Mouse (Mus musculus) forebrain, postnatal 0 days (tissue): ENCODE results near the gene Krt80. TPM values are rescaled to one million over a fixed set of nuclear protein-coding genes. Genes with fewer than 3 reads are reported as not detected.

Experiments
- ATAC-seq: fragments of 200-750 bp; cut with Nextera tagmentation; 2 replicates; pipeline ENCODE4 v1.8.0; 2017; ENCODE audit warnings: mild to moderate bottlenecking, moderate library complexity
- DNase-seq: peaks from one replicate; pipeline ENCODE4 v3.0.0-alpha.2; 2015
- H3K27ac ChIP-seq: fragments of 300-500 bp; sonication (generic); 2 replicates; pipeline ENCODE4 v1.5.1; 2014; ENCODE audit warnings: low read depth, mild to moderate bottlenecking, antibody characterized with exemption, low read length, moderate library complexity, mixed read lengths
- H3K27me3 ChIP-seq: fragments of 300-500 bp; sonication (generic); 2 replicates; pipeline ENCODE4 v1.6.1; 2014; ENCODE audit warnings: mild to moderate bottlenecking, low read length, mixed read lengths; ENCODE audit not compliant: insufficient read depth
- H3K36me3 ChIP-seq: fragments of 300-500 bp; sonication (generic); 2 replicates; pipeline ENCODE4 v1.6.1; 2014; ENCODE audit warnings: mild to moderate bottlenecking, moderate library complexity; ENCODE audit not compliant: insufficient read depth
- H3K4me1 ChIP-seq: fragments of 300-500 bp; sonication (generic); 2 replicates; pipeline ENCODE4 v1.6.1; 2014; ENCODE audit warnings: antibody characterized with exemption; ENCODE audit not compliant: insufficient read depth
- H3K4me2 ChIP-seq: fragments of 300-500 bp; sonication (generic); 2 replicates; pipeline ENCODE4 v1.6.1; 2014; ENCODE audit warnings: low read depth, mild to moderate bottlenecking, moderate library complexity
- H3K4me3 ChIP-seq: fragments of 300-500 bp; sonication (generic); 2 replicates; pipeline ENCODE4 v1.5.1; 2014; ENCODE audit warnings: low read depth, low read length, mixed read lengths
- H3K9ac ChIP-seq: fragments of 300-500 bp; sonication (generic); 2 replicates; pipeline ENCODE4 v1.6.1; 2014; ENCODE audit warnings: mild to moderate bottlenecking
- H3K9me3 ChIP-seq: fragments of 300-500 bp; sonication (generic); 2 replicates; pipeline ENCODE4 v1.6.1; 2016; ENCODE audit warnings: low read length
- CTCF ChIP-seq: sonication (generic); IDR thresholded peaks from 2 replicates; pipeline ENCODE4 v1.5.1; 2016; ENCODE audit warnings: antibody characterized with exemption, control low read depth, low read depth
- WGBS: fragments of 180-500 bp; shearing (Covaris S2); extraction: QIAGEN DNeasy Blood & Tissue Kit; methylation state at CpG from one replicate; pipeline ENCODE4 v1.1.7; 2014; 5-methylcytosine and 5-hydroxymethylcytosine counted together
- polyA plus RNA-seq: library from polyadenylated mRNA; unstranded; fragments of >200 nt; fragmentation: Nextera tagmentation; extraction: Ambion mirVana; gene quantifications from 2 replicates; pipeline ENCODE4 v1.2.1, GENCODE M21; 2015
- total RNA-seq: library from RNA; depleted of rRNA; stranded (reverse); fragments of >200 nt; gene quantifications from 2 replicates; pipeline ENCODE4 v1.2.3, GENCODE M21; 2014

The Krt80 gene
- total and polyA plus RNA-seq, 2 experiments from 2014 or later, result 0.16 to 0.29 TPM

- no peak overlapping the region for H3K4me2 ChIP-seq
- H3K9ac ChIP-seq, result no peak overlapping the region
- no peak overlapping the region for H3K27ac ChIP-seq
- no peak overlapping the region for H3K4me3 ChIP-seq
- no peak for ATAC-seq
- no peaks in the 10 kb centered on the region for H3K27me3 ChIP-seq
- TF ChIP-seq CTCF, result no peak
- no peaks in the 10 kb centered on the region for H3K4me1 ChIP-seq
- H3K36me3 ChIP-seq, result no peaks in the 10 kb centered on the region
- H3K9me3 ChIP-seq, result no peaks in the 10 kb centered on the region
- DNase-seq, result no peak
- 60% methylated on average over 8 of the region's 8 CpGs for WGBS
Observed at GRCm38 (mm10) chr15:101398269-101398668, 28.3 kb upstream of the Krt80 start.

- TF ChIP-seq CTCF, result no peak
- ATAC-seq (no peak), DNase-seq (no peak)
- H3K4me1 ChIP-seq, result no peaks in the 10 kb centered on the region
- H3K4me2 ChIP-seq, result no peak overlapping the region
- WGBS, result 94% methylated on average over 2 of the region's 2 CpGs
- no peak overlapping the region for H3K9ac ChIP-seq
- H3K27me3 ChIP-seq, result no peaks in the 10 kb centered on the region
- no peaks in the 10 kb centered on the region for H3K9me3 ChIP-seq
- no peaks in the 10 kb centered on the region for H3K36me3 ChIP-seq
- H3K27ac ChIP-seq, result no peak overlapping the region
- no peak overlapping the region for H3K4me3 ChIP-seq
Observed at GRCm38 (mm10) chr15:101397683-101398082, 27.7 kb upstream of the Krt80 start.

GRCm38 (mm10) chr15:101396921-101397320, 27.0 kb upstream of the Krt80 start:
- 84% methylated on average over 3 of the region's 3 CpGs for WGBS
- no peak for TF ChIP-seq CTCF
- Histone ChIP-seq H3K9ac (no peak overlapping the region), H3K4me1 (no peaks in the 10 kb centered on the region), H3K27me3 (no peaks in the 10 kb centered on the region), H3K36me3 (no peaks in the 10 kb centered on the region), H3K4me3 (no peak overlapping the region), H3K9me3 (no peaks in the 10 kb centered on the region), H3K27ac (no peak overlapping the region), H3K4me2 (no peak overlapping the region)
- ATAC-seq (no peak), DNase-seq (no peak)

- WGBS, result 66% methylated on average over 7 of the region's 7 CpGs
- Histone ChIP-seq H3K4me1 (no peaks in the 10 kb centered on the region), H3K4me2 (no peak overlapping the region), H3K27me3 (no peaks in the 10 kb centered on the region), H3K9ac (no peak overlapping the region), H3K9me3 (no peaks in the 10 kb centered on the region), H3K27ac (no peak overlapping the region), H3K4me3 (no peak overlapping the region), H3K36me3 (no peaks in the 10 kb centered on the region)
- ATAC-seq, result no peak
- TF ChIP-seq CTCF, result no peak
- no peak for DNase-seq
Observed at GRCm38 (mm10) chr15:101396466-101396865, 26.5 kb upstream of the Krt80 start.

GRCm38 (mm10) chr15:101394908-101395307, 24.9 kb upstream of the Krt80 start:
- Histone ChIP-seq H3K4me1 (no peaks in the 10 kb centered on the region), H3K4me3 (no peak overlapping the region), H3K27me3 (no peaks in the 10 kb centered on the region), H3K9me3 (no peaks in the 10 kb centered on the region), H3K36me3 (no peaks in the 10 kb centered on the region), H3K27ac (no peak overlapping the region), H3K4me2 (no peak overlapping the region), H3K9ac (no peak overlapping the region)
- 67% methylated on average over 7 of the region's 7 CpGs for WGBS
- no peak for DNase-seq
- TF ChIP-seq CTCF, result no peak
- ATAC-seq, result no peak

- Histone ChIP-seq H3K4me3 (no peak overlapping the region), H3K9ac (no peak overlapping the region), H3K4me2 (no peak overlapping the region), H3K27me3 (no peaks in the 10 kb centered on the region), H3K9me3 (no peaks in the 10 kb centered on the region), H3K36me3 (no peaks in the 10 kb centered on the region), H3K27ac (no peak overlapping the region), H3K4me1 (no peaks in the 10 kb centered on the region)
- no peak for TF ChIP-seq CTCF
- 83% methylated on average over 5 of the region's 5 CpGs for WGBS
- ATAC-seq, result no peak
- DNase-seq, result no peak
Observed at GRCm38 (mm10) chr15:101392251-101392650, 22.3 kb upstream of the Krt80 start.

- H3K4me2 ChIP-seq, result no peak overlapping the region
- no peaks in the 10 kb centered on the region for H3K4me1 ChIP-seq
- no peaks in the 10 kb centered on the region for H3K9me3 ChIP-seq
- no peaks in the 10 kb centered on the region for H3K36me3 ChIP-seq
- no peaks in the 10 kb centered on the region for H3K27me3 ChIP-seq
- H3K27ac ChIP-seq, result no peak overlapping the region
- ATAC-seq (no peak), DNase-seq (no peak)
- H3K4me3 ChIP-seq, result no peak overlapping the region
- TF ChIP-seq CTCF, result no peak
- H3K9ac ChIP-seq, result no peak overlapping the region
- 87% methylated on average over 5 of the region's 5 CpGs for WGBS
Observed at GRCm38 (mm10) chr15:101390203-101390602, 20.2 kb upstream of the Krt80 start.
